Mouse (Mus musculus): Measurements from ENCODE around the gene Olfr1239.

The Olfr1239 gene

GRCm38 (mm10) chr2:89420307-89420706 is at the start of gene Olfr1239:
Gene Olfr1239 (minus strand): TSS chr2:89420407.
- DNase-seq: no peak

DNA sequence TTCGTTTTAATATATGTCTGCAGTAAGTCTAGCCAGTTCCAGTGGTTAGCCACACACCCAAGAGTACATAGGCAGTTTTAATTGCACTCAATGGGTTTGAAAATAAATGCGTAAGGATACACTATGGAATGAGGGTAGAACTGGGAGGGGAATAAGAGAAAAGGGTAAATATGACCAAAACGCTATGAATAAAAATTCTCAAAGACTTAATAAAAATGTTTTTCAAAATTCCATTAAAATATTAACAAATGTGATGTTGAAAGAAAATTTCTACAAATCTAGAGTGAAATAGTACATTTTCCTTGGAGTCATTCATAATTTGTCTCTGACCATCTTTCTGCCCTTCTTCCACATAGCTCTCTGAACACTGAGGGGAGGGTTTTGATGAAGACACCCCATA is 22.7 kb upstream of the Olfr1239 start, which contains the start of gene Olfr1240:
Gene Olfr1240, minus strand, starts transcription at position 101 of the 400 bp plus-strand sequence.
- DNase-seq: no peak

DNA sequence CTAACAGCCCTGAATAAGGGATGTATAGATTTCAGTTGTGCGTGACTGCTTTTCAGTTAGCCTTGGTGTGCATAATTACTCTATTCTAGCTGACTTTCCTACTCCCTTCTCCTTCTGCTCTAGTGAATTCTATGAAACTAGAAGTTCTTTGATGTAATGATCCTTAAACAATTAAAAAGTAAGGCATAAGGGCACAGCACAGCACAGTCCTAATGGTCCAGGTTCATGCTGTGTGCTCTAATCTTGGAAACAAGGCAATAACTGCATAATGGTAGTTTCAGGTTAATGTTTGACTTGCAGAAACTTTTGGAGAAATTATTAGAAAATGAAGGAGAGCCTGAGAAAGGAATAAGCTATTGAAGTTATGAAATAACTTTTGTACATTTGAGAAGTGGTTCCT is 5.7 kb downstream of the Olfr1239 start:
- DNase-seq: no peak

GRCm38 (mm10) chr2:89409576-89409975 is 10.6 kb downstream of the Olfr1239 start, which contains the start of gene Olfr1238:
Gene Olfr1238 (minus strand): TSS chr2:89409676.
- no peak for DNase-seq

- DNase-seq: no peak
Observed at GRCm38 (mm10) chr2:89400882-89401281, 19.3 kb downstream of the Olfr1239 start.

Measured in thymus, postnatal 14 days (tissue).